Mouse (Mus musculus) monocyte, adult 5-6 weeks (primary cell): ENCODE results near the gene Tysnd1. TPM values are rescaled to one million over a fixed set of nuclear protein-coding genes. Genes with fewer than 3 reads are reported as not detected.

Experiments used
- ATAC-seq: fragments of 153-309, 156-312 bp; replicated peaks from 2 replicates; pipeline ENCODE4 v1.8.0; 2017; ENCODE audit warnings: mild to moderate bottlenecking; ENCODE audit not compliant: low TSS enrichment, insufficient number of reproducible peaks, severe bottlenecking, poor library complexity, low FRiP score
- total RNA-seq: library from RNA; stranded (forward); fragments of 200-1000, 200-491, 200-594 nt; gene quantifications from 3 replicates; pipeline ENCODE4 v1.2.3, GENCODE M21; 2017

Tysnd1 gene
- total RNA-seq, 1 experiment from 2014 or later: 14.0 TPM

DNA sequence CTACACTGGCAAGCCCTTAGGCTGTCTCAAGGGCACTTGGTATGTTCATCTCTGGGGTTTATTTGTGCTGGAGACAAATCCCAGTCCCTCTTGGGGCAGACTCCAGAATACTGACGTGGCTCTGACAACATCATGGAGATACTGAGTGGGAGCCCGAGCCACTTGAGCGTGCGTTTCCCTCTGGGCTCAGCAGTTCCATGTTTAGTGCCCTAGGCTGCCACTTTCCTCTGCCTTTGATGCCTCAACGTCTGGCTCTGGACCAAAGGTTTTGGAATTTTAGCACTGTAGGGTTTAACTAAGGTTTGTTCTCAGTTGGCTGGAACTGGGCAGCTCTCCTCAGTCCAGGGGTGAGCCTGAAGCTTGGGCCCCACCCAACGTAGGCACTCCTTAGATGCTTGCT is 28.0 kb downstream of the Tysnd1 start:
- no peak for ATAC-seq

DNA sequence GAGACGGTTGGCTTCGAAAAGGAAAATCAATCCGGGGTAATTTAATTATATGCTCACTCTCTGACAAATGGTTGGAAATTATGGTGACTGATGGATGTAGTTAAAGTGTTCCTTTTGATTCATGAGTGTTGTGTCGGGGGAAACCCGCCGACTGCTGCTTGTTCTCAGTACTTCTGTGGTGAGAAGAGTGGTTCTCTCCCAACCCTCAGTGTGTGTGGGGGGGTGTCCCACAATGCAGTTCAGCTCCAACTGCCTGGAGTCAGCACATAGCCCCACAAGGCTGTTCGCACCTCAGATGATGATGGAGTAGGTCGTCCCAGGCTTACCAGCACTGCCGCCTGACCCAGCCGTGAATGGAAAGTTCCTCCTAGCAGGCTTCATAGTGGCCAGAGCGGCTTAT is 33.9 kb downstream of the Tysnd1 start:
- no peak for ATAC-seq

DNA sequence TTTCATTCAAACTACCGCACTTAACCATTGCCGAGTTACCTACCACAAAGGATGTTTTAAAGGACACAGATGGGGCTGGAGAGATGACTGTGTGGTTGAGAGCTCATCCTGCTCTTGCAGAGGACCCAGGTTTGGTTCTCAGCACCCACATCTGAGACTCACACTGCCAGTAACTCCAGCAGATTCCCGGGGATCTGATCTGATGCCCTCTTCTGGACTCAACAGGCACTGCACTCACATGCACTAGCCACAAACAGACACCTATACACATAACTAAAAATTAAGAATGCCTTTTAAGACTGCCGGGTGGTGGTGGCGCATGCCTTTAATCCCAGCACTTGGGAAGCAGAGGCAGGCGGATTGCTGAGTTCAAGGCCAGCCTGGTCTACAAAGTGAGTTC is 34.9 kb downstream of the Tysnd1 start:
- ATAC-seq: no peak

DNA sequence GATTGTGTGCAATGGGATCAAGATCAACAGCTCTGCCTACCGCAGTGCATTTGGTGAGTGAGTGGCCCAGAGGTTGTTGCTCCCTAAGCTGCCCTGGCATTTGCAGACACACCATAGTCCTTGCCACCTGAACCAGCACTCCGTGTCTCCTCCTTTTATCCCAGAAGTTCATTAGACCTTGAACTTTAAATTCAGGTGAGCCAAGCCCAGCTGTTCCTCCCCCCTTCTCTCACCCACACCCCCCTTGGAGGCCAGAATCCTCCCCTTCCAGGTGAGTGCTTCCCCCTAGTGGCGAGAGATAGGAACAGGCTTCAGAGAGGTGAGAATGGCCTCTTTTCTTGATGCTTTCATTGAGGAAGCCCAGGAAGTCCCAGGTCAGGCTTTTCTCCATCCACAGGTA is 39.1 kb downstream of the Tysnd1 start:
- peak; percentile 22; the same call in 1 of the 2 replicates for ATAC-seq

DNA sequence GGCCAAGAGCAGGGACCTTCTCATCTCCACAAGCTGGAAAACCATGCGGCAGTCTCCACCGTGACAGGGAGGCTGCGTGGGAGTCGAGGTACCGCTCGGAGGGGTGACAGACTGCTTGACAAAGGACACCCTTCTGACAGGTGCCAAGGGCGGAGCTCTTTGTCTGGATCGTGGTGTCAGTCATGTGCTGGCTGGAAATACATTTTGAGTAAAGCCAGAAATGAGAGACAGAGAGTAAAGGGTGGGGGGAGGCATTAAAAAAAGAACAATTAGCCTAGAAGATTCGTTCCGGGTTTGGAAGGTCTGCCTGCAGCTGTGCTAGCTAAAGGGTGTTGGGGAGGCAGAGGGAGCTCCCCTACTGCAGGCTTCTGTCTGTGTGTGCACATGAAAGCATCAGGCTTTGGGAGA is 41.4 kb downstream of the Tysnd1 start:
- ATAC-seq: no peak

DNA sequence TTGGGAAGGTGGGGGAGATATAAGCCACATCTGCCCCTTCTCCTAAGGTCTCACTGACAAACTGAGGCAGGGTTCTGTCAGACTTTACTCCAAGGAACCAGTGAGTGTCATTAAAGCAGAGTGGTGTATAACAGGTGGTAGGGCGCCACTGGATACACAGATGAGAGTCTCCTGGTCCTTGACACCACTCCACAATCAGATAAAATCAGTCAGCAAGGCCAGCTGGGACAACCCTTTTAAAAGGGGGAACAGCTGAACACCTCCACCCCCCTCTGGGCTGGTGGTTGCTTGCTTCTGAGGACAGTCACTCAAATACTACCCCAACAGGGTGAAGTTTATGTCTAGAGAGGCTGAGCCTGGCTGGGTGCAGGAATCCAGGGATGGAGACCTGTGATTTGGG is 42.2 kb downstream of the Tysnd1 start:
- ATAC-seq: no peak

DNA sequence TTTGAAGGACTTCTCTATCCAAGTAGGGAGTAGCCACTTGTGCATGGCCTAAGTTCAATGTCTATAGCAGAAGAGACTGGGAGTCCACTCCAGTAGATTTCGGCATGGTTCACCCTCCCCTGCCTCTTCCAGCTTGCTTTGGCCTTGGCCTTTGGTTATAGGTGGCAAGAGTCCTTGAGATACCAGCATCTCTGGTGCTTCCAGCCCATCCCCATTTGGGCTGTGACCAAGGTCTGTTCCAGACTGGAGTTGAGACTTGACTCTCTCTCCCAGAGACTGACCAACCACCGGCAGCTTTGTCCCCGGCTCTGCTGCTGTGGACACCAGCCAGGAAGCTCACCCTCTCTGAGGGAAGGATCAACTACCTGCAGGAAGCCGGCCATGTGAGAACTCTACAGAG is 42.8 kb downstream of the Tysnd1 start:
- ATAC-seq: no peak

DNA sequence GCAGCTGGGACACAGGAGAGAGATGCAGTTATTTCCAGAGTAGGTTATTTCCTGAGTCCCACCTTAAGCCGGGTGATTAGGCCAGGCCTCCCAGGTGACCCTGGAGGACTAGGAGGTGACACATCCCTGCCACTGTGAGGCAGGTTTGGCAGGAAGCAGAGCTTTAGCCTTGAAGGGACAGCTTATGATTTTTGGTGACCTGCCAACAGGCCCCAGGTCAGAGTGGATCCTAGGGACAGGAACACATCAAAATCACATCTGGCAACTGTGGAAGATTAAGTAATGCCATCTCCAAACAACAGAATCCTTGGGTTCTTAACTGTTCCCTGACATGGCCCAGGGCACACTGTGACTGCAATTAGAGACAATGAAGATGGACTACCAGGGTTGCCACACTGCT is 46.0 kb downstream of the Tysnd1 start:
- no peak for ATAC-seq

DNA sequence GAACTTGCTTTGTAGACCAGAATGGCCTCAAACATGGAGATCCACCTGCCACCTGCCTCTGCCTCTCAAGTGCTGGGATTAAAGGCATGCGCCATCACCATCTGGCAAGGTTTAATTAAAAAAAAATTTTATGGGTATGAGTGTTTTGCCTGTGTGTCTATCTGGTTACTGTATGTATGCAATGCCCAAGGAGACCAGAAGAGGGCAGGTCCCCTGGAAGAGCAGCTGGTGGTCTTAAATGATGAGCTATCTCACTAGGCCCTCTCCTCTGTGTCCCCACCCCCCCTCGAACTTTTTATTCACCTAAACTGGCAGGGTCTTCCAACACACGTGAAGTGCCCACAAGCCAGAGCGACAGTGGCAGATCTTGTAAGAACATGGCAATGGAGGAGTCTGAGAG is 46.6 kb downstream of the Tysnd1 start:
- ATAC-seq: no peak

DNA sequence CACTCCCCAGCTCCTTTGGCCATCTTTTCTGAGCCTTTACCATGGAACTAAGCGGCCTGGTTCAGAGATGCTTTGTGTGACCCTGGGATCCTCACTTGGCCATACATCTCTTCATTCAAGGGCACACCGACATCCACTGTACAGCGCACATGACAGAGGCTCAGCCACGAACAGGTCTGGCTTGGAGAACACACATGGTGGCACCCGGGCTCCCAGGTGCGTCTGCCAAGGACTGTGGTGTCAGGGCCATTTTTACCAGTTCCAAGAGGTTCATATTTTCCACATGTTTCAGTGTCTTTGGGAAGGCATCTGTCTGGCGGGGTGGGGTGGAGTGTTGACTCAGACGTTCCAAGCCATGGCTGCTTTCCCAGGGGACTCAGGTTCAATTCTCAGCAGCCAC is 47.0 kb downstream of the Tysnd1 start:
- ATAC-seq: no peak

DNA sequence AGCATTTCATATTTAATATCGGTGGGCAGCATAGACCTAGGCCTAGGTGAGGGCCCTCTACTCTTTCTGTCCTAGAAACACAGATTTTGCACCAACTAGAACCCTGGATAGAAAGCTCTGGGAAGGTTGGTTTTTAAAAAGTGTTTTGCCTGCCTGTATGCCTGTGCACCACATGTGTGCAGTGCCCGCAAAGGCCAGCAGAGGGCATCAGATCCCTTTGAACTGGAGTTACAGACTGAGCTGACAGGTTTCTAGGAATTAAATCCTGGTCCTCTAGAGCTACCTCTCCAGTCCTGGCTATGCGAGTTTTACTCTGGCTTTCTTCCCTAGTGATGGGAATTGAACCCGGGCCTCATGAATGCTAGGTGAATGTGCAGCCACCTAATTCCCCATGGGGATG is 49.8 kb downstream of the Tysnd1 start:
- ATAC-seq: no peak

DNA sequence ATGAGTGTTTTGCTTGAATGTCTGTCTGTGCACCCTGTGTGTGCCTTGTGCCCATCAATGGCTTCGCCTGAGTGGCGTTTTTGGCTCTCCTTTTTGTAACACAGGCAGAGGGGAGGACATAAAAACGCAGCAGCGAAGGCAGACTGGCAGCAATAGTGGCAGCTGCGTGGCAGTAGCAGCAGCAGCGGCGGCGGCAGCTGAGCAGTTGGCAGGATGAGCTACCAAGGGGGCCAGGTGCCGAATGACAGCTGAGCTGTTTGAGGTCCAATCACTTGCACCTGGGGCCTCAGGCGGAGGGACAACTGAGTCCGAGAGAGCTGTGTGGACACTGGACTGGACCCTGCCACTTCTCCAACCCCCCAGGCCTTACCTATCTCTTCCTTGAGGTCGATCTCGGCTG is 52.0 kb downstream of the Tysnd1 start:
- no peak for ATAC-seq

DNA sequence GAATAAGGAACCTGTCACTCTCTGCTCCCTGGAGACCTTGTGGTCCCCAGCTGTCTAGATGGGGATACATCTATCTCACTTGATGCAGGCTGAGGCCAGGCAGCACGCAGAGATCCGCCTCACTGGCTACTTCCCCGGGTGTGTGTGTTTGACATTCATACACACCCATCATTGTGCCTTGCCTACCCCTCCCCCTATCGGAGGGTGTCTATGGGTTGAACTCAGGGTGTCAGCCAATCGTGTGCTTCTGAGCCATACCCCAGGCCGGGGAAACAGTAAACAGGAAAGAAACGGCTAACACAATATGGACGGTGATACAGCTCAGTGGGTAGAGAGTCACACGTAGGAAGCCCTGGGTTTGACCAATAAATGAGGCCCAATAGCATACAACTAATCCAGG is 54.7 kb downstream of the Tysnd1 start:
- ATAC-seq: no peak

DNA sequence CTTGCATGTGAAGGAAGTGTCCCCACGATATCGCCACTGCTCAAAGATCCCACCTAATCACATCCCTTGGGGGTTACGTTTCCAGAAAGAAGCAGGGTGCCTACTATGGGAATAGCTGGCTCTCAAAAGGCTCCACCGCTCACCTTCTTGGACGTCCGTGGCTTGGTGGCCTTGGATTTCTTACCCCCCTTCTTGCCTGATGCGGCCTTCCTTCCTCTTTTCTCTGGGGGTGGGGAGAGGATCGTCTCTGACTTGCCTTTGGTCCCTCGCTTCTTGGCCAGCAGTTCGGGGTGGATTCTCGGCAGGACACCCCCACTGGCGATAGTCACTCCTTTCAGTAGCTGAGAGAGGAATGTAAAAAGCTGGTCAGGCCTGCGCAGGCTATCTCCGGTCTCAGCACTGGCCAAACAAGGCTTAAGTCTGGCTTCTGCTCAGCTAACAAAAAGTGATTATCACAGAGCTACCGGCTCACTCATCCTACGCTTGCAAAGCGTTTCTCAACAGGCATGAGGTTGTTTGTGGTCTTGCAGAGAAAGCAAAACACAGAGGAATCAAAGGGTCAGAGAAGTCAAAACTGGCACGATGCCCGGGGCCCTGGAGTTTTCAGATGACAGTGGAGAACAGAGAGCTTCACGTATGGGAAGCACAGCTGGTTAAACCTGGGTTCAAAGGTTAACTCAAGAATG is 56.4 kb downstream of the Tysnd1 start:
- ATAC-seq: 0 out of 2 replicates have a peak, but pooled peaks have one; percentile 22

Other genes starting within 250 kb of the Tysnd1 start
- 9.4 to 20.7 TPM (median 11.8 TPM) in 3 replicates for gene Eif4ebp2, start 242.9 kb upstream of the Tysnd1 start, total RNA-seq
- 2.1 to 4.9 TPM (median 3.3 TPM) in 3 replicates for gene Lrrc20, start 219.7 kb upstream of the Tysnd1 start, total RNA-seq
- not detected in 3 replicates for gene Npffr1, start 100.0 kb upstream of the Tysnd1 start, total RNA-seq
- 13.3 to 20.4 TPM (median 17.9 TPM) in 3 replicates for gene Ppa1, start 47.0 kb upstream of the Tysnd1 start, total RNA-seq
- gene Sar1a, start 15.2 kb upstream of the Tysnd1 start, total RNA-seq: 189 to 231 TPM (median 229 TPM) in 3 replicates
- 8.5 to 18.3 TPM (median 17.4 TPM) in 3 replicates for gene Aifm2, start 19.7 kb downstream of the Tysnd1 start, total RNA-seq
- gene H2afy2, start 88.6 kb downstream of the Tysnd1 start, total RNA-seq: 0.58 TPM in 1 of 3 replicates, not detected in the others